Mouse (Mus musculus) A20 (cell line): ENCODE measurements around the gene Kit.

Experiments used
- DNase-seq: peaks from one replicate; pipeline ENCODE4 v3.0.0-alpha.2; 2011; ENCODE audit warnings: low read depth, low spot score

Kit gene

GRCm38 (mm10) chr5:75589552-75590346 lies 15.0 kb downstream of the Kit start:
- DNase-seq: no peak

- no peak for DNase-seq
These were observed 16.2 kb downstream of the Kit start for GRCm38 (mm10) chr5:75590961-75591360.

GRCm38 (mm10) chr5:75591567-75591966 lies 16.9 kb downstream of the Kit start:
- DNase-seq: no peak

- no peak for DNase-seq
These were observed 20.6 kb downstream of the Kit start for GRCm38 (mm10) chr5:75595319-75595718.

- no peak for DNase-seq
These were observed 21.5 kb downstream of the Kit start for GRCm38 (mm10) chr5:75596211-75596610.

- DNase-seq: no peak
These were observed 22.6 kb downstream of the Kit start for GRCm38 (mm10) chr5:75597316-75597715.

- DNase-seq: no peak
These were observed 23.8 kb downstream of the Kit start for GRCm38 (mm10) chr5:75598491-75598890.

- DNase-seq: no peak
These were observed 25.3 kb downstream of the Kit start for GRCm38 (mm10) chr5:75599991-75600390.

GRCm38 (mm10) chr5:75604238-75604637 lies 29.5 kb downstream of the Kit start:
- DNase-seq: no peak

- no peak for DNase-seq
These were observed 32.2 kb downstream of the Kit start for GRCm38 (mm10) chr5:75606898-75607297.

- no peak for DNase-seq
These were observed 33.3 kb downstream of the Kit start for GRCm38 (mm10) chr5:75607971-75608370.

- DNase-seq: no peak
These were observed 37.7 kb downstream of the Kit start for GRCm38 (mm10) chr5:75612380-75612779.

GRCm38 (mm10) chr5:75612926-75613325 lies 38.2 kb downstream of the Kit start:
- DNase-seq: no peak

- no peak for DNase-seq
These were observed 40.4 kb downstream of the Kit start for GRCm38 (mm10) chr5:75615000-75615571.

GRCm38 (mm10) chr5:75615624-75616023 lies 40.9 kb downstream of the Kit start:
- DNase-seq: no peak

GRCm38 (mm10) chr5:75622401-75622800 lies 47.7 kb downstream of the Kit start:
- no peak for DNase-seq

GRCm38 (mm10) chr5:75623007-75623406 lies 48.3 kb downstream of the Kit start:
- no peak for DNase-seq

- no peak for DNase-seq
These were observed 48.8 kb downstream of the Kit start for GRCm38 (mm10) chr5:75623520-75623919.

GRCm38 (mm10) chr5:75623993-75624706 lies 49.4 kb downstream of the Kit start:
- no peak for DNase-seq

- no peak for DNase-seq
These were observed 50.3 kb downstream of the Kit start for GRCm38 (mm10) chr5:75625059-75625458.

GRCm38 (mm10) chr5:75626284-75626683 lies 51.6 kb downstream of the Kit start:
- DNase-seq: no peak

GRCm38 (mm10) chr5:75626703-75627102 lies 52.0 kb downstream of the Kit start:
- DNase-seq: no peak

- no peak for DNase-seq
These were observed 57.5 kb downstream of the Kit start for GRCm38 (mm10) chr5:75632257-75632656.
